Mouse (Mus musculus) midbrain, embryonic 14.5 days (tissue): ENCODE measurements around the gene Chka. TPM values are rescaled to one million over a fixed set of nuclear protein-coding genes. Genes with fewer than 3 reads are reported as not detected.

Experiments used
- ATAC-seq: fragments of 200-750 bp; cut with Nextera tagmentation; 2 replicates; pipeline ENCODE4 v1.8.0; 2017; ENCODE audit warnings: moderate number of reproducible peaks, moderate library complexity; ENCODE audit not compliant: low FRiP score, low TSS enrichment
- DNase-seq: peaks from one replicate; pipeline ENCODE4 v3.0.0-alpha.2; 2015
- H3K27ac ChIP-seq: fragments of 300-500 bp; sonication (generic); replicated peaks from 2 replicates; pipeline ENCODE4 v1.5.1; 2014; ENCODE audit warnings: mild to moderate bottlenecking, low read depth, low read length, moderate library complexity
- H3K27me3 ChIP-seq: fragments of 300-500 bp; sonication (generic); 2 replicates; pipeline ENCODE4 v1.6.1; 2014; ENCODE audit warnings: low read length, control low read depth, mixed read lengths; ENCODE audit not compliant: control insufficient read depth, insufficient read depth
- H3K36me3 ChIP-seq: fragments of 300-500 bp; sonication (generic); 2 replicates; pipeline ENCODE4 v1.6.1; 2014; ENCODE audit warnings: low read length, control low read depth; ENCODE audit not compliant: control insufficient read depth, insufficient read depth
- H3K4me1 ChIP-seq: fragments of 300-500 bp; sonication (generic); 2 replicates; pipeline ENCODE4 v1.6.1; 2014; ENCODE audit warnings: mild to moderate bottlenecking, antibody characterized with exemption, low read length, control low read depth; ENCODE audit not compliant: control insufficient read depth, insufficient read depth
- H3K4me2 ChIP-seq: fragments of 300-500 bp; sonication (generic); 2 replicates; pipeline ENCODE4 v1.6.1; 2014; ENCODE audit warnings: mild to moderate bottlenecking, low read length, moderate library complexity
- H3K4me3 ChIP-seq: fragments of 300-500 bp; sonication (generic); replicated peaks from 2 replicates; pipeline ENCODE4 v1.5.1; 2014; ENCODE audit warnings: low read depth, low read length
- H3K9ac ChIP-seq: fragments of 300-500 bp; sonication (generic); replicated peaks from 2 replicates; pipeline ENCODE4 v1.6.1; 2014; ENCODE audit warnings: mild to moderate bottlenecking, low read length, moderate library complexity
- H3K9me3 ChIP-seq: fragments of 300-500 bp; sonication (generic); 2 replicates; pipeline ENCODE4 v1.6.1; 2016; ENCODE audit warnings: low read length, control low read depth, mixed read lengths; ENCODE audit not compliant: control insufficient read depth
- WGBS: fragments of 180-500 bp; shearing (Covaris S2); extraction: QIAGEN DNeasy Blood & Tissue Kit; methylation state at CpG from one replicate; pipeline ENCODE4 v1.1.7; 2014; 5-methylcytosine and 5-hydroxymethylcytosine counted together
- polyA plus RNA-seq: library from polyadenylated mRNA; unstranded; fragments of >200 nt; fragmentation: Nextera tagmentation; extraction: Ambion mirVana; gene quantifications from 2 replicates; pipeline ENCODE4 v1.2.1, GENCODE M21; 2014

Chka gene
- 50.2 and 51.8 TPM in 2 replicates for polyA plus RNA-seq

DNA sequence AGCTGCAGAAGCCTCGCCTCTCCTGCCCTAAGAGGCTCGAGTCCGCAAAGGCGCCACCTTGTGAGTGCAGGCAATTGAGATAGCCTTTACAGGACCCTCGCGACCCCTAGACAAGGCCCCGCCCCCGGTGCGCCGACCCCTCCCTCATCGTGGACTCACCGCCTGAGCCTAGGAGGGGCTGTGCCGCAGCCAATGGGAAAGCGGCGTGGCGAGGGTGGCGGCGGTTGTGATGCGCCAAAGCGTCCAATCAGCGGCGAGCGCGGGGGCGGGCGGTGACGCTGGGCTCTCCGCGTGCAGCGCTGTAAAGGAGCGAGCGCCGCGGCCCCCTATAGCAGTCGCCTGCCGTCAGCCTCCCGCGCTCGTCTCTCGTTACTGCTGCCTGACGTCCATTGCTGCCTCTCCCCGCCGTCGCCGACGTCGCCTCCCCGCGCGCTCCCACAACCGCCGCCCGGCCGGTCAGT is at the start of gene Chka:
Chka (plus strand) TSS at position 272 of the 461 bp plus-strand sequence.
- Histone ChIP-seq H3K27me3 (no peaks in the 10 kb centered on the region), H3K9ac (peak within 1 kb of the TSS; percentile 84), H3K4me2 (peak within 1 kb of the TSS; percentile 64), H3K4me3 (peak within 1 kb of the TSS; percentile 82), H3K9me3 (no peaks in the 10 kb centered on the region), H3K27ac (peak within 1 kb of the TSS; percentile 96), H3K4me1 (peaks cover 30% of the 10 kb centered on the region), H3K36me3 (no peaks in the 10 kb centered on the region)
- DNase-seq (peak; percentile 98), ATAC-seq (peak; percentile 98)
- WGBS: under 1% methylated on average over 52 of the region's 54 CpGs

DNA sequence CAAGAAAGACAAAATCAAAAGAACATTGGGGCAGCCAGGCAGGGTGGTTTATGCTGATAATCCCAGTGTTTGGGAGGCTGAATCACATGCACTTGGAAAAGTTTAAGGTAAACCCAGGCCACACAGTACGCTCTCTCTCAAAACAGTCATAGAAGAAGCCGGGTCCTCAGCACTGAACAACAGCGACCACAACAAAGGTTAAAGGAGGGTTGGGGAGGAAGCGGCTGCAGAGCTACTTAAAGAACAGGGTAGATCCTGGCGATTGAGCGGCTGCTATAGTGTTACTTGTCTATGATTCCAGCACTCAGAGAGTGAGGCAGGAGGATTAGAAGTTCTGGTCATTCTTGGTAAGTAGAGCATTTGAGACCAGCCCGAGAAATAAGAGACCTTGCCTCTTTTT is 46.0 kb upstream of the Chka start:
- Histone ChIP-seq H3K36me3 (peaks cover 90% of the 10 kb centered on the region), H3K4me2 (no peak overlapping the region), H3K9me3 (no peaks in the 10 kb centered on the region), H3K27me3 (no peaks in the 10 kb centered on the region), H3K4me3 (no peak overlapping the region), H3K4me1 (no peaks in the 10 kb centered on the region), H3K27ac (no peak overlapping the region), H3K9ac (no peak overlapping the region)
- no peak for ATAC-seq
- no peak for DNase-seq
- 92% methylated on average over 7 of the region's 7 CpGs for WGBS

DNA sequence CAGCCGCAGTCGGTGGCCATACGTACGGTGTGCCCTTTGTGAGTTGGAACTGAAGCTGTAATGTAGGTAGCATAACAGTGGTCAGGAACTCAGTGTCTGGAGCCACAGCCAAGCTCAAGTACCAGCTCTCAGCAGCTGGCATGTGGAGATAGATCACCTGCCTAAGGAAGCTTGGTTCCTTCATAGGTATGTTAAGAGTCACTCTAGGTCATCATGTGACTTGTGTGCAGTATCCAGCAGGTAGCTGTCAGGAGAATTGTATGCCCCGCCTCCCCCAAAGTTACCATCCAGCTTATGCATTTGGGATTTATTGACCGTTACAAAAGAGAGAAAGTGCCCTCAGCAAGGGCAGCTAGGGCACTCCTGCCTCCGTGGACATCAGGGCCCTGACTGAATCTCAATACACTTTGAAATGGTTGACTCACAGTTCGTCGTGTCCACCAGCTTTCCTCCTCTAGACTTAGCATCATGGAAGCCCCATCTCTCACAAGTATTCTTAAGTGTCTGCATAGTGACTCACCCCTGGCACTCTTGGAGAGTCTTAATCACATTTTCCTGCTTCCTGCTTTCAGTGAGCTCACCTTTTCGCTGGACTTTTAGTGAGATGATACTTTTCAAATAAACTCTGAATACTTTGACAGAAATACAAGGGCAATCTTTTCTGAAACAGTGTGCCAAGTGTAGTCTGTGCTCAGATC is 40.9 kb upstream of the Chka start:
- no peak overlapping the region for H3K9ac ChIP-seq

DNA sequence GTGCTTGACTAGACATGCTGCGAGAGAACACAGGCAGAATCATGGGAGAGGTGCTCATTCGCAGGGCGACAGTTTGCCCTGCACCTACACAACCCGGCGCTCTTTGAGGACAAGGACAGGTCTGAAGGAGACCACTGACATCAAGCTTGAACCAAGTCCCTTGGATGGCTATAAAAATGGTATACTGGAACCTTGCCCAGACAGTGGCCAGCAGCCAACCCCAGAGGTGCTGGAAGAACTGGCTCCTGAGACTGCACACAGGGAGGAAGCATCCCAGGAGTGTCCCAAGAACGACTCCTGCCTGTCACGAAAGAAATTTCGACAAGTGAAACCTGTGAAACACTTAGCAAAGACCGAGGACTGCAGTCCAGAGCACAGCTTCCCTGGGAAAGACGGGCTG is 37.1 kb upstream of the Chka start:
- Histone ChIP-seq H3K4me1 (no peaks in the 10 kb centered on the region), H3K27ac (no peak overlapping the region), H3K9ac (no peak overlapping the region), H3K9me3 (no peaks in the 10 kb centered on the region), H3K4me3 (no peak overlapping the region), H3K4me2 (no peak overlapping the region), H3K27me3 (no peaks in the 10 kb centered on the region), H3K36me3 (peaks cover 76% of the 10 kb centered on the region)
- DNase-seq (no peak), ATAC-seq (no peak)
- 91% methylated on average over 10 of the region's 10 CpGs for WGBS

More for the DNA sequence above, 40.9 kb upstream of the Chka start:
- no peak for ATAC-seq
- H3K27ac ChIP-seq: no peak overlapping the region
- H3K9me3 ChIP-seq: no peaks in the 10 kb centered on the region
- DNase-seq: no peak
- peaks cover 90% of the 10 kb centered on the region for H3K36me3 ChIP-seq
- H3K4me3 ChIP-seq: no peak overlapping the region
- WGBS: 97% methylated on average over 10 of the region's 10 CpGs
- no peaks in the 10 kb centered on the region for H3K4me1 ChIP-seq
- no peak overlapping the region for H3K4me2 ChIP-seq
- H3K27me3 ChIP-seq: no peaks in the 10 kb centered on the region

DNA sequence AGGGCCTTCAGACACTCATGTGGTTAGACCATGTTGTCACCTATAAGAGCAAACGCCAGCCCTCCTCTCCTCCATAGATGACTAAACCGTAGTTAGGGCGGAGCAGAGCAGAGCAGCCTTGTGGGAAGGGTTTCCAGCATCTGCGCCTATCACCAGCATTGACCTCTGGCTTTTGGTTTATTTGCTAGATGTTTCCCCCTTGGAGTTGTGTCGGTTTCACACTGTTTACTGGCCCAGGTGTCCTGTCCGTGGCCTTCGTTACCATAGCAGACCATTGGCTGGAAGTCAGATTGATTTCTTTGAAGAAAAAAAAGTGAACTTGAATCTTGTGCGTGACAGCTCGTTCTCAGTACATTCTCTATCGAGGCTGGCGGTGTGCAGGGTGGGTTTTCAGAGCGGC is 35.7 kb upstream of the Chka start:
- Histone ChIP-seq H3K27ac (no peak overlapping the region), H3K4me3 (no peak overlapping the region), H3K36me3 (peaks cover 62% of the 10 kb centered on the region), H3K9ac (no peak overlapping the region), H3K4me2 (no peak overlapping the region), H3K4me1 (no peaks in the 10 kb centered on the region), H3K27me3 (no peaks in the 10 kb centered on the region), H3K9me3 (no peaks in the 10 kb centered on the region)
- ATAC-seq (no peak), DNase-seq (no peak)
- 87% methylated on average over 12 of the region's 12 CpGs for WGBS

DNA sequence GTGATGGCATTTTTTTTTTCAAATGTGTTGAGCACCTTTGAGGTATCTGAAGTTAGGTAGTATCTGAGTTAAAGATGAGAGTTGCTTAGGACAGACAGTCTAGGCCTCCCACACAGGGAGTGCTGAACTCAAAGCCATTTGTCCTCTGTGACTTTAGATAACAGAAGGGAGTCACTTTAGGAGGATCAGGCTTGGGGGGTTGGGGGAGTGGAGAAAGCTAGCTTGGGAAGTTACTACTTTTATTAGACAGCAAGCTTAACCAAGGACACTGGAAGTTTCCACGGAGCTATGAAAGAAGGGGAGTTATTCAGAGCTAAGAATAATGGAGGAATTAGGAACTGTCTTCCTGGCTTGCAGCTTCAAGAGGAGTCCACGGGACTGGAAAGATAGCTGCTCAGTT is 32.5 kb upstream of the Chka start:
- Histone ChIP-seq H3K27me3 (no peaks in the 10 kb centered on the region), H3K4me1 (no peaks in the 10 kb centered on the region), H3K4me2 (no peak overlapping the region), H3K36me3 (peaks cover 38% of the 10 kb centered on the region), H3K4me3 (no peak overlapping the region), H3K9ac (no peak overlapping the region), H3K9me3 (no peaks in the 10 kb centered on the region), H3K27ac (no peak overlapping the region)
- ATAC-seq (no peak), DNase-seq (no peak)
- WGBS: 51% methylated on average over 2 of the region's 2 CpGs

DNA sequence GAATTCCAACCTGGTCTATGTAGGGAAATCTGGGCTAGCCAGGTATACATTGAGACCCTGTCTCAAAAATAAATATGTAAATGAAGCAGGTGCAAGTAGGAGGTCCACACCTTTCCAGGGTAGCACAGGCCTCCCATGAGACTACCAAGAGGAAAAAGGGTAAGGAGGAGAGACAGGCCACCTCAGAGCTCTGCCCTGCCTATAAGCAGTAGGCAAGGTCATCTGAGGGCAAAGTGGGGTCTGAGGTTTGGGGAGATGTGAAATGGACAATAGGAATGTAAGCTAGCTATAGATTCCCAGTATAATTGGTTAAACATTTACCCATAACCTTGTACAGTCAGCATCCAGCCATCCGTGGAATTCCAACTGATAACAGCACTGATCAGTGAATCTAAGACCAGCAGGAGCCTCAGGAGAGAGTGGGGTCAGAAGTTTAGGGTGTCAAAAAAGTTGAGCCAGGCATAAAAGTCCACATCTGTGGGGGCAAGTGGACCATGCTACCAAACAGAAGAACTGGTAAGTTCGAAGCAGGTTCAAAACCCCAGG is 31.6 kb upstream of the Chka start:
- Histone ChIP-seq H3K4me2 (no peak overlapping the region), H3K27ac (no peak overlapping the region), H3K36me3 (peaks cover 29% of the 10 kb centered on the region), H3K9ac (no peak overlapping the region), H3K4me3 (no peak overlapping the region), H3K9me3 (no peaks in the 10 kb centered on the region), H3K4me1 (no peaks in the 10 kb centered on the region), H3K27me3 (no peaks in the 10 kb centered on the region)
- DNase-seq (no peak), ATAC-seq (no peak)
- 88% methylated on average over 2 of the region's 2 CpGs for WGBS

DNA sequence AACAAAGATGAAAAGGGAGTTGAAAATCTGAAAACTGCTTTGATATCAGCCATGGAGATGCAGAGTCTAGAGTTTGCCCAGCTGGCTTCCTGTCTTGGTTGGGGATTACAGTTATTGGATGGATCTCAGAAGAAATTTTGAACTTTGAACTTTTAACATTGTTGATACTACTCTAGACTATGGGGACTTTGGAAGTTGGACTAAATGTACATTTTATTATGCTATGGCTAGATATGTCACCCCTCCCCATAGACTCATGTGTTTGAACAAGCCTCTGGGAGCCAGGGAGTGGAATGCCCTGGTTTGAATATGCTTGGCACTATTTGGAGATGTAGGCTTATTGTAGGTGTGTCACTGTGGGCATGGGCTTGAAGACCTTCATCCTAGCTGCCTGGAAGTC is 26.5 kb upstream of the Chka start:
- H3K9me3 ChIP-seq: no peaks in the 10 kb centered on the region
- no peaks in the 10 kb centered on the region for H3K36me3 ChIP-seq
- H3K4me1 ChIP-seq: no peaks in the 10 kb centered on the region
- no peak for ATAC-seq
- DNase-seq: no peak
- no peak overlapping the region for H3K4me3 ChIP-seq
- no peak overlapping the region for H3K4me2 ChIP-seq
- H3K27me3 ChIP-seq: no peaks in the 10 kb centered on the region
- no peak overlapping the region for H3K27ac ChIP-seq
- no peak overlapping the region for H3K9ac ChIP-seq

DNA sequence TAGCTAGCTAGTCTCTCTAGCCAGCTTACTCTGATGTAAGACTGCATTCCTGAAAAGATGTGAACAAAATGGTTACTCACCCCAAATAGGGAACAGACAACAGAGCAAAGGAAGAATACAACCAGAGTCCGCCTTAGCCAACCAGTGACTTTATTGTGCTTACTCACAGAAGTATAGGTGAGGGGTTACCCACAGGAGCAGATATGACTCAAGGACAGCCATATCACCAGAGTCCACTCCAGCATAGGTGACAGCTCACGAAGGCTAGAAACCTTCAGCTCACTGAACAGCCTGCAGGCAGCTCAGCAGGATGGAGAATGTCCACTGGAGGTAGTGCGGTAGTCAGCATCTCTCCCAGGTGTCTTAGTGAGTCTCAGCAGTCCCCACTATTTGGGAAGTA is 21.7 kb upstream of the Chka start:
- H3K4me2 ChIP-seq: no peak overlapping the region
- no peaks in the 10 kb centered on the region for H3K4me1 ChIP-seq
- ATAC-seq: no peak
- H3K27ac ChIP-seq: no peak overlapping the region
- 82% methylated on average over 3 of the region's 3 CpGs for WGBS
- H3K4me3 ChIP-seq: no peak overlapping the region
- no peaks in the 10 kb centered on the region for H3K27me3 ChIP-seq
- no peaks in the 10 kb centered on the region for H3K36me3 ChIP-seq
- DNase-seq: no peak
- H3K9ac ChIP-seq: no peak overlapping the region
- no peaks in the 10 kb centered on the region for H3K9me3 ChIP-seq
